Mouse (Mus musculus): ENCODE data around the gene Ascc3.
A peak's percentile ranks its signal among the peaks of the same experiment; 100 is the strongest.

The Ascc3 gene

GRCm38 (mm10) chr10:50592355-50593293 lies at the start of gene Ascc3:
TSS of gene Ascc3 (plus strand) at chr10:50592669.
- peak; percentile 90 to 93 for DNase-seq (ENCODE audit: low spot score in 2 of 2)

DNA sequence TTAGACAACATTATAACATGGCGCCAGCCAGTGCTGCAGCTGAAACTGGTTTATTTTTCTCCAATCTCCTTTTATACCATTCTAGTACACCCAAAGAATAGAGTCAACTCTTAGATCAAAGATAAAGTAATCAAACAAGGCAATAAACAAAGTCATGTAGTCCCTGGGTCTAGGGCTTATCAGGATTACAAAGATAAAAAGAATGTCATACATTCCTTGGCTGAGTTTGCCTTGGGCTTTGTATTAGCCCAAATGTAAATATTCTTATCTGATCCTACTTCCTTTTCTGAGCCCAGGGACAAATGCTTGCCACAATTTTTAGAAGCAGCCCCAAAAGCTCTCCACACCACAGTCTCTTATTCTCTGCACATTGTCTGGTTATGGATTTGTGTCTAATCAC lies 7.7 kb upstream of the Ascc3 start:
- DNase-seq (ENCODE audit: low spot score in 2 of 2) = no peak

DNA sequence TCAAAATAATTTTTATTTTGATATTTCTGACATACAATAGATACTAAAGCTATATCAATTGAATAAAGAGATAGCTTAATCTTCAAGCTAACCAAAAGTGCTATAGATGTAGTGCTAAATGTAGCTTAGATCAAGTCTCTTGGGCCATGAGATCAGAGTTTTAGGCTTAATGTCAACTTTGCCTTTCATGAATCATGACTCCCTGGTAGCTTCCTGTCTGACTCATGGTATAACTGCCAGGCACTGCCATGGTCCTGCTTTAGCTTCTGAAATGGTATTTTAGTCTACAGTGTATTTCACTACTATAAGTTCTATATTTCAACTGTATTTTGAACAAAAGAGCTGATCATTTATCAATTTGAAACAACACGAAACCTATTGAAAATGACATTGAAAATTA lies 5.9 kb upstream of the Ascc3 start:
- no peak for DNase-seq (ENCODE audit: low spot score in 2 of 2)

GRCm38 (mm10) chr10:50593371-50593770 lies 902 bp downstream of the Ascc3 start:
- DNase-seq (ENCODE audit: low spot score in 2 of 2) = no peak

DNA sequence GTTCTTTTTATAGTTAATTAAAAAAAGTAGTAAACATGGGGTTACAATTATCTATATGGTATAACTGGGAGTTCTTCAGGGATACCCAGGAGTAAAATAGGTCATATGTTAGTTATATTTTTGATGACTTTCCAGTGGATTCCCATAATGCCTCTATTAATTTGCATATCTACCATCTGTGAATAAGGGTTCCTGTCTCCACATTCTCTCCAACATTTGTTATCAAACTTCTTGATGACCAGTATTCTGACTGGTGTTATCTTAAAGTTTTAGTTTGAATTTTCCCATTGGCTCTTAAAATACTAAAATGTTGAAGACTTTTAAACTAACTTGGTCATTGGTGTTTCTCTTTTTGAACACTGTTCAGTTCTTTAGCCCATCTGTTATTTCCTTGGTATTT lies 2.9 kb downstream of the Ascc3 start:
- no peak for DNase-seq (ENCODE audit: low spot score in 2 of 2)

GRCm38 (mm10) chr10:50604919-50605318 lies 12.4 kb downstream of the Ascc3 start:
- DNase-seq (ENCODE audit: low spot score in 2 of 2) = no peak

DNA sequence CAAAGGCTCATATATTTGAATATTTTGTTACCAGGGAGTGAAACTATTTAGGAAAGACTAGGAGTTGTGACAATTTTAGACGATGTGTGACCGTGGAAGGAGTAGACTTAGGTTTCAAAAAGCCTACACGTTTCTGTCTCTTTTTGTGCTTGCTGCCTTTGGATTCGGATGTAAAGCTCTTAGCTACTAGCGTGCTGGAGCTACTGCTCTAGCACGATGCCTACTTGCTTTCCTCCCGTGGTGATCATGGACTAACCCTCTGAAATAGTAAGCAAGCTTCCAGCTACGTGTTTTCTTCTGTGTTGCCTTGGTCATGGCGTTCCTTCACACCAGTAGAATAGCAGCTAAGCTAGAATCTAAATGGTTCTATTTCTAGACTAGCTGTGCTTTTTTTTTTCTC lies 21.4 kb downstream of the Ascc3 start:
- peak in 1 of 2 experiments; percentile 14 for DNase-seq (ENCODE audit: low spot score in 2 of 2)

- DNase-seq (ENCODE audit: low spot score in 2 of 2) = no peak
These were observed 33.4 kb downstream of the Ascc3 start for GRCm38 (mm10) chr10:50625874-50626273.

- no peak for DNase-seq (ENCODE audit: low spot score in 2 of 2)
These were observed 47.1 kb downstream of the Ascc3 start for GRCm38 (mm10) chr10:50639607-50640006.

GRCm38 (mm10) chr10:50650612-50651011 lies 58.1 kb downstream of the Ascc3 start:
- DNase-seq (ENCODE audit: low spot score in 2 of 2) = no peak

- DNase-seq (ENCODE audit: low spot score in 2 of 2) = no peak
These were observed 61.1 kb downstream of the Ascc3 start for GRCm38 (mm10) chr10:50653551-50653950.

GRCm38 (mm10) chr10:50657352-50657751 lies 64.9 kb downstream of the Ascc3 start:
- peak in 1 of 2 experiments; percentile 13 for DNase-seq (ENCODE audit: low spot score in 2 of 2)

GRCm38 (mm10) chr10:50671517-50671916 lies 79.0 kb downstream of the Ascc3 start:
- DNase-seq (ENCODE audit: low spot score in 2 of 2) = no peak

DNA sequence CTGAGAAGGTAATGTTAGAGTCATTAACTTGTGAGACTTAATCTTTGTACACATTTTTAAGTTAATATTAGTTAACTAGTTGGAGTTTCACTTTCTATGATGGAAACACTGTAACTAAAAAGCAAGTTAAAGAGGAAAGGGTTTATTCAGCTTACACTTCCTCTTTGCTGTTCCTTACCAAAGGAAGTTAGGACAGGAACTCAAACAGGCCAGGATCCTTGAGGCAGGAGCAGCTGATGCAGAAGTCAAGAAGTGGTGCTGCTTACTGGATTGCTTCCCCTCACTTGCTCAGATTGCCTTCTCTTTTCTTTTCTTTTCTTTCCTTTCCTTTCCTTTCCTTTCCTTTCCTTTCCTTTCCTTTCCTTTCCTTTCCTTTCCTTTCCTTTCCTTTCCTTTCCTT lies 97.9 kb downstream of the Ascc3 start:
- DNase-seq (ENCODE audit: low spot score in 2 of 2) = no peak

- DNase-seq (ENCODE audit: low spot score in 2 of 2) = no peak
These were observed 106.5 kb downstream of the Ascc3 start for GRCm38 (mm10) chr10:50698836-50699433.

- DNase-seq (ENCODE audit: low spot score in 2 of 2) = no peak
These were observed 109.3 kb downstream of the Ascc3 start for GRCm38 (mm10) chr10:50701736-50702135.

- no peak for DNase-seq (ENCODE audit: low spot score in 2 of 2)
These were observed 109.9 kb downstream of the Ascc3 start for GRCm38 (mm10) chr10:50702361-50702760.

- DNase-seq (ENCODE audit: low spot score in 2 of 2) = peak; percentile 23 to 65
These were observed 111.7 kb downstream of the Ascc3 start for GRCm38 (mm10) chr10:50704202-50704601.

- DNase-seq (ENCODE audit: low spot score in 2 of 2) = no peak
These were observed 112.4 kb downstream of the Ascc3 start for GRCm38 (mm10) chr10:50704898-50705297.

DNA sequence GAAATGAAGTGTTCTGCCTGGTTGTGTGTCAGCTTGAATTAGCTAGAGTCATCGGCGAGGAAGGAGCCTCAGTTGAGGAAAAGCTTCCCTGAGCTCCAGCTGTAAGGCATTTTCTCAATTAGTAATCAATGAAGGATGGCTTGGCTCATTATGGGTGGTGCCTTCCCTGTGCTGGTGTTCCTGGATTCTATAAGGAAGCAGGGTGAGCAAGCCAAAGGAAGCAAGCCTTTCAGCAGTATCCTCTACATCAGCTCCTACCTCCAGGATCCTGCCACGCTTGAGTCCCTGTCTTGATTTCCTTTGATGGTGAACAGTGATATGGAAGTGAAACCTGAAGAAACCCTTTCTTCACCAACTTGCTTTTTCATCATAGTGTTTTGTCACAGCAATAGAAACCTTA lies 118.8 kb downstream of the Ascc3 start:
- DNase-seq (ENCODE audit: low spot score in 2 of 2) = no peak

GRCm38 (mm10) chr10:50711765-50712164 lies 119.3 kb downstream of the Ascc3 start:
- DNase-seq (ENCODE audit: low spot score in 2 of 2) = peak in 1 of 2 experiments; percentile 29

- DNase-seq (ENCODE audit: low spot score in 2 of 2) = no peak
These were observed 141.0 kb downstream of the Ascc3 start for GRCm38 (mm10) chr10:50733459-50733858.

GRCm38 (mm10) chr10:50762069-50762468 lies 169.6 kb downstream of the Ascc3 start:
- no peak for DNase-seq (ENCODE audit: low spot score in 2 of 2)
